Mouse (Mus musculus) left cerebral cortex, adult 18-20 months (tissue): ENCODE data around the gene Galk1. TPM values are rescaled to one million over a fixed set of nuclear protein-coding genes. Genes with fewer than 3 reads are reported as not detected.

Source experiments
- DNase-seq, 2 experiments: peaks; one replicate each; pipeline ENCODE4 v3.0.0; 2021 to 2022; ENCODE audit warnings: low spot score in 2 of 2, mixed read lengths in 1 of 2
- total RNA-seq, 2 experiments: library from RNA; stranded (reverse); gene quantifications; 2 replicates each; pipeline ENCODE4 v1.2.3; 2021

Gene Galk1
- total RNA-seq, 2 experiments from 2014 or later = 15.5 to 16.3 TPM

DNA sequence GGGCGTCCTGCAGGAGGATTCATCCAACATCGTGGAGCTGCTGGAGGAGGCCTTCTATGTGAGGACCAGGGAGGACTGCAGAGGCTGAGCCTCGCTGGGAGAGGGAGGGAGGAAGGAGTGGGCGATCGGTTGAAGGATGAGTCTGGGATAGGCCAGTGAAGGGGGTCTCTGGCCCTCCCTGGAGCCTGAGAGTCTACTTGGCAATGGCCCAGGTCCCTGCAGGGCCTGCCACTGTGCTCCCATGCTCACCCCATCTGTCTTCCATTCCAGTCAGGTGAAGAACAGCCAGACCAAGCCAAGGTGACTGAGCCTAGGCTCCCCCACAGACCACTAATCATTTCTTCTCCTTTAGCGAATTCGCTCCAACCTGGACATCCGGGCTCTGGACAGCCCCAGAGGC, 29.2 kb downstream of the Galk1 start:
- DNase-seq = no peak

DNA sequence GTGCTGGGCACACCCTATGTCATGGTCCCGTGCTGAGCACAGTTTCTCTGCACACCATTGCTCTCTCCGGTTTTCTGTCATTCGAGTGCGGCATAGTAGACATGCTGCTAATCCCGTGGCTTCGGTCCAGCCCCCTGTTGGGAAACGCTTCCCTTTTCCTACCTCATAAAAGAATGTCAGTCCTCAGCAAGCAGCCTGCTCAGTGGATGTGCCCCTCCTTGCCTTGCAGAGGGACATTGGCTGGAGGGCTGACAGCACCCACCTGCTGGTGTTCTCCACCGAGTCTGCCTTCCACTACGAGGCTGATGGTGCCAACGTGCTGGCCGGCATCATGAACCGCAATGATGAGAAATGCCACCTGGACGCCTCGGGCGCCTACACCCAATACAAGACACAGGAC, 30.0 kb downstream of the Galk1 start:
- no peak for DNase-seq

DNA sequence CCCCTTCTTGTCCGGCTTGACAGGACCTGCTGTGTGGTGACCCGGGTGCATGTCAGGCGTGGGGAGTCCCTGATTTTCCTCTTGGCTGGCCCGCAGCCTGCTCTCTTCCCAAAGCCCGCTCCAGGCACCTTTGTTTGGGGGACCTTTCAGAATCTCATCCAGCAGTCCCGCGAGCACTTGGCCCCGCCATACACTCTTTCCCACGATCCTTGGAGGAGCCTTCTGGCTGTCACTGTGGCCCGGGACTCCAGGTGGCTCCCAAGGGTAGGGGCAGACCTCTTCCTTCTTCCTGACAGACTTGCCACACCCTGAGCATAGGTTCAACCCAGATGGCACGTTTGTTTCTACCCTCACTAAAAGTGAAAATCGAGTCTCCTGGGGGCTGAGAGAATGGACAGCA, 37.0 kb downstream of the Galk1 start:
- DNase-seq = no peak

DNA sequence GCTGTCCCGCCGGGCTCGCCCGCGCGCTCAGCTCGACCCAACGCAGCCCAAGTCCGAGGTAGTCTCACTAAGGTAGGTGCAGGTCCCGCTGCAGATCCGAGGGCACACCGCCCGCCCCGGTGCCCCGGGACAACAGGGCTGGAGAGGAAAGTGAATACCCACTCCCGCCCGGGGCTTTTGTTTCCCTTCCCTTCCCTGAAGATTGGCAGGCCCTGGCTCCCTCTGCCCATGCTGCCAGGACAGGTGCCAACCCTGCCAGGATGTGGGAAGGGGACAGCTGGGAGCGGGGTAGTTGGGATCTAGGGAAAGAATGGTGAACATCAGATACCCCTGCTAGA, 37.5 kb downstream of the Galk1 start:
- DNase-seq = no peak

DNA sequence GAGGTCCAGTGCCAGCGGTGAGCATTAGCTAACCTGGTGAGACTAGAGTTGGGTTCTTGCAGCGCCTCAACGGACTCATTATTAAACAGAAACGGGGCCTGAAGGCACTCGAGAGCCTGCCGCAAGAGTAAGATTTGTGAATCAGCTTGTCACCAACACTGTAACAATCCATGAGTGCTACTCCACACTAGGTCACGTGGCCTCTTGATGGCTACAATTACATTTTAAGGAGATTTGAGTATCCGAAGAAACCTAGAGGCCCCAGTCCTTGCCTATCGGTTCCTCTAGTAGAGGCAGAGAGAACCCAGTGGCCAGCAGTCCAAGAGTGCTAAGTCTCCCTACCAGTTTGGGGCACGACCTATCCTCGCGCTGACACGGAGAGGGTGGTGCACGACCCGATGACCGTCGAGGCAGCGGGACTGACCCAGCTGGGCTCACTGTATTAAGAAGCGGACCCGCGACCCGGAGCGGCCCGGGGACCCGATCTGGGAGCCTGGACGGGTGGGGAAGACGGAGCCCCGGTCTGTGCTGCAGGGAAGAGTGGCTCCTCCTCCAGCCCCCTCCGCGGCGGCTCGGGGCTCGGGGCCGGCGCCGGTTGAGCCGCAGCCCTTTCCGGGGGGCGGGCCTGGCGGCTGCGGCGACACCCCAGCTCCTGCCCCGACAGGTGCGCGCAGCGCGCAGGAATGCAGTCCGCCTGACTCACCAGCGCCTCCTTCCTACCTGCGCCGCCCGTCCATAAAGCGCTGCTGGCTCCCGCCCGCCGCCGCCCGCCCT, 38.0 kb downstream of the Galk1 start, which contains the start of gene Itgb4:
TSS of gene Itgb4 (plus strand) at position 401 of the 774 bp plus-strand sequence.
- no peak for DNase-seq

DNA sequence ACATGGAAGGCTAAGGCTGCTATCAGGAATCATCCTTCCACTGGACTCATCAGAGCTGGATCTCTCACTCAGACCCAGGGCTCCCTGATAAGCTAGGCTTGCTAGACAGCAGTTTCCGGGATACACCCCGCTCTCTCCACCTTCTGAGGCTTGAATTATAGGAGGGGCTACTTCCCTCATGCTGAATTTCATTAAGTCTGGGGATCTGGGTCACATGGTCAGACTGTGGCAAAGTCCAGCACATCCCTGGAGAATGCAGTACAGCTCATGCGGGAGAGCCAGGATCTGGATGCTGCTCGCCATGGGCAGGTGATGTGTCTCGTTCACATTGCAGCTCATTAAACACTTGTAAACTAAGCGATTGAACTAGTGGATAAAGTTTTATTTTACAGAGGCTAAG, 41.5 kb downstream of the Galk1 start:
- no peak for DNase-seq

DNA sequence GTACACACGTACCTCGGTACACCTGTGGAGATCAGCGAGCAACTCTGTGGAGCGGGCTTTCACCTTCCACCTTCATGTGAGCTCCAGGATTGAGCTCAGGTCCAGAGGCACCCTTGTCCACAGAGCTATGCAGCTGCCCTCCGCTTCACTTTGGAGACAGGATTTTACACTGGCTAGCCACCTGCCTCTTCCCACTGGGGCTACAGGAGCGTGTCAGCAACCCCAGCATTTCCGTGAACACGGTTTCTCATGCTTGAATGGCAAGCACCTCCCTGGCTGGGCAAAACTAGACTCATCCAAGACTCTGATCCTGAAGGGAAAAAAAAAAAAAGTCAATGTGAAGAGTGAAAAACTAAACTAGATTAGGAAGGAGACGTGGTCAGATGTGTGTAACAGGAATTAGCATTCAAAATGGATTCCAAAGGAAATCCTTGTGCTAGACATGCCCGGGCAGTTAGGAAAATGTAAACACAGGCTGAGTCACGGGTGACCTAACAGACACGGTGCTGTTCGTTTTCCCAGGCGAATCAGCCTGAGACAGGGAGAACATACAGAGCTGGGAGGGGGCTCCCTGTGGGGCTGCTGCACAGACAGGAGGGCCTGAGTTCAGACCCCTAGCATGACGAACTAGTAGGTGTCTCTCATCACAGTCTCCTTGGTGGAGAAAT, 42.4 kb downstream of the Galk1 start:
- no peak for DNase-seq

DNA sequence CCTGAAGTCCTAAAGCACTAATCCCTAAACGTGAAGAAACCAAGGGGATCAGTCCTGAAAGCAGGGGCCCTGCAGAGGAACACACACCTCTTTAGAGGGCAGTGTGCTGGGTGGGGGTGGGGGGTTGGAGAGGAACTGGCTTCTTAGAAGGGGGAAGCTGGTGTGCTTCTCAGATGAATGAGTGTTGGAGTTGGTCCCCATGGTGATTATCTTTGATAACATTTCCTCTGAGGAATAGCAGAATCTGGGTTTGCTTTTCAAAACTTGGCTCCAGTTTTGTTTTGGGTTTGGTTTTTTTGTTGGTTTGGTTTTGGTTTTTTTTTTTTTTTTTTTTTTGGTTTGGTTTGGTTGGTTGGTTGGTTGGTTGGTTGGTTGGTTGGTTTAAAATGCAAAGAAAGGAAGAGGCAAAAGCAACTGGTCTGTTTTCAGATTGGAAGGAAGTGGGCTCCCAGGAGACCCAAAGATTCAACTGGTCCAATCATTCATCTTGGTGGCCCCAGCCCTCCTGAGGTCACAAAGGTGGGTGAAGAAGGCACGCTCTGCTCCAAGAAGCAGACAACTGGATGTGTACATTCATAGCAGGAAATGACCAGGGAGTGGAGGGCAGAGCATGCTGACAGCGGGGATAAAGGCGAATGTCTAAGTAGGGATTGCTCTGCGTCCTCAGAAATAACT, 43.7 kb downstream of the Galk1 start:
- DNase-seq = no peak

DNA sequence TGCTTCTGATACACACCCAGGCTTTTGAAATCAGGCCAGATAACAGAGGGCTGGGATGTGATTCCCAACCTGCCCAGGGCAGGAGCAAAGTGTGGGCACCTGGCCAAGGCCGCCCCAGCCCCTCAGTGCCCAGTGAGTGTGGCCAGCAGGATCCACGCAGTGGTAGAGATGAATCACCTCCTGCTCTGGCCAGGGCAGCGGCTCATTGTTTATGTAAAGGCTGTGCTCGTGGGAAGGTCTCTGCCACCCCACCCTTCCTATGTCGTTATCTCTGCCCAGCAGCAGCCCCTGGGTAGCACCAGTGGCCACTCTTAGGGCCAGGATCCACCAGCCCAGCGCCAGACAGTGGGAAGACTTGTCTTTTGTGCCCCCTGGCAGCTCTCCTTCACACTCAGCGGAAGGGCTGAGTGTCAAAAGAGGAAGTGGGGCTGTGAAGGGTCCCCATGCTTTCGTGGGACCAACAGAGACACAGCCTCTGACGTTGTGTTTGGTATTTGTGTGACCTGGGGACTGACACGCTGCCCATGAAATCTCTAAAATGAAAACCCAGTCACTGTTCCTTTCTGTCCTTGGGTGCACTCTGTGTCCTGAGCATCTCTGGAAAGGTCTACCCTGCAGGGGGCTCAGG, 47.4 kb downstream of the Galk1 start:
- no peak for DNase-seq

DNA sequence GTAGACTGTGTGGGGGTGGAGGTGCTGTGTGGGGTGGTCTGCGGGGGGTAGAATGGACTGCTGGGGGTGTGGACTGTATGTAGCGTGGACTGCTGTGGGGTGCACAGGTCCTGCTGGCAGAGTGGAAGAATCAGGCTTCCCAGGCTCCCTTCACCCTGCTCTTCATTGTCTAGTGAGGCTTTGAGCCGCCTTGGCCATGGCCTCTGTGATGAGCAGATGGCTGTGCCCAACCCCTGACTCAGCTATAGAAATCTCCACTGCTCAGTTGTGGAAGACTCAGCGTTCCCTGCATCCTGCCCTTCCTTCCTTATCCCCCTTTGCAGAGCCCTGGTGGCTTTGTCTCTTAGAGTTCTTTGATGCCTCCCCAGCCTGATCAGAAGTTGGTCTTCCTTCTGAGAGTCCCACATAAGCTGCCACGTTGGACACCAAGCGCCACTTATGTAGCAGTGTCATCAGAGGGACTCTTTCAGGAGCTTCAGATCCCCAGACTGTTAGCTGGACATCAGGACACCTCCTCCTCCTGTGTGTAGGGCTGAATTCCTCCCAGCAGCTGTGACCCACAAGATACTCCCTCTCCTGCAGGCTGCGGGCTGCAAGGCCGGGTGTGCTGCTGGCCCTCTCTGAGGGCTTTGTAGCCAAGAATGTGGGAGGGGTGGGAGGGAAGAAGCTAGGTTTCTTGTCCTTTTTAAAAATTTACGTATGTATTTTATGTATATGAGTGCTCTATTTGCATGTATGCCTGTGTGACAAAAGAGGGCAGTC, 49.7 kb downstream of the Galk1 start:
- DNase-seq = no peak

DNA sequence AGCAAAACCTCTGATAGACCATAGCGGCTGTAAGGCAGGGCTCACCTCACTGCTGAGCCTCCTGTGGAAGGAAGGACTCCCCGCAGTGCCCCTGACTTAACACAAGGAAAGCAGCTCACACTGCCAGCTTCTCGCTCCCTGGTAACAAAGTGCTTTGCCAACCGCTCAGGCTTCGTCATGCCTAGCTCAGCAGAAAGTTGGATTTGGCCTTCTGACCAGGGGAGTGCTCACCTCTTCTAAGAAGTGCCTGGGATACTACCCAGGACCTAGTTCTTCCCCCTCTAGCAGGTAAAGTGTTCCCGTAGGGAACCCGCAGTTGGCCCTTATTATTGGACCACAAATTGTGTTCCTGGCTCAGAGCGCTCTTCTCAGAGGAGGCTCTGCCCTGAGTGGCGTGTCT, 53.5 kb downstream of the Galk1 start:
- DNase-seq = no peak

Other genes starting within 250 kb of the Galk1 start
- gene Tmem94, start 247.3 kb downstream of the Galk1 start, total RNA-seq = 10 to 100 TPM; 62.9 to 65.2 TPM
- 10 to 100 TPM; 17.7 to 18.6 TPM for gene Caskin2, start 199.1 kb downstream of the Galk1 start, total RNA-seq
- gene Tsen54, start 198.0 kb downstream of the Galk1 start, total RNA-seq = 10 to 100 TPM; 14.0 to 14.5 TPM
- gene Llgl2, start 188.7 kb downstream of the Galk1 start, total RNA-seq = 1 to 10 TPM; 3.6 to 4.5 TPM
- under 1 TPM; 0.49 to 0.75 TPM for gene Myo15b, start 154.3 kb downstream of the Galk1 start, total RNA-seq
- gene Smim5, start 112.8 kb downstream of the Galk1 start, total RNA-seq = under 1 TPM in 1 of 2 experiments, not detected in 1; 0.54 TPM
- not detected for gene Smim6, start 100.7 kb downstream of the Galk1 start, total RNA-seq
- gene Sap30bp, start 79.4 kb downstream of the Galk1 start, total RNA-seq = 10 to 100 TPM; 45.3 to 54.0 TPM
- gene Recql5, start 79.2 kb downstream of the Galk1 start, total RNA-seq = 10 to 100 TPM; 25.9 to 27.4 TPM
- gene Itgb4, start 38.0 kb downstream of the Galk1 start, total RNA-seq = 1 to 10 TPM; 4.5 to 6.9 TPM
- gene H3f3b, start 15.2 kb upstream of the Galk1 start, total RNA-seq = 100 to 1,000 TPM; 246 to 269 TPM
- 10 to 100 TPM; 21.8 to 22.3 TPM for gene Unk, start 17.6 kb upstream of the Galk1 start, total RNA-seq
- 1 to 10 TPM; 1.8 to 2.7 TPM for gene Unc13d, start 65.2 kb upstream of the Galk1 start, total RNA-seq
- 100 to 1,000 TPM; 464 to 477 TPM for gene Wbp2, start 74.3 kb upstream of the Galk1 start, total RNA-seq
- gene Trim47, start 114.5 kb upstream of the Galk1 start, total RNA-seq = 1 to 10 TPM; 7.3 to 7.9 TPM
- 1 to 10 TPM; 7.3 to 7.9 TPM for gene Trim65, start 118.4 kb upstream of the Galk1 start, total RNA-seq
- 10 to 100 TPM; 61.7 to 66.9 TPM for gene Mrpl38, start 126.1 kb upstream of the Galk1 start, total RNA-seq
- gene Fbf1, start 155.4 kb upstream of the Galk1 start, total RNA-seq = 10 to 100 TPM; 75.9 to 81.3 TPM
- 10 to 100 TPM; 37.8 to 39.5 TPM for gene Ten1, start 186.1 kb upstream of the Galk1 start, total RNA-seq
- 100 to 1,000 TPM; 115 to 123 TPM for gene Acox1, start 186.3 kb upstream of the Galk1 start, total RNA-seq
- gene Evpl, start 225.4 kb upstream of the Galk1 start, total RNA-seq = 1 to 10 TPM; 1.8 to 1.9 TPM